Mouse (Mus musculus): Measurements from ENCODE around the gene BC049715. TPM values are rescaled to one million over a fixed set of nuclear protein-coding genes. Genes with fewer than 3 reads are reported as not detected.
"Not testable (repeated sequence)": the region's sequence is repeated elsewhere in the genome, so short reads cannot be mapped to it uniquely, and the experiment has no call there.

Gene BC049715
- polyA plus RNA-seq, 1 experiment from 2014 or later, result 0.59 TPM

DNA sequence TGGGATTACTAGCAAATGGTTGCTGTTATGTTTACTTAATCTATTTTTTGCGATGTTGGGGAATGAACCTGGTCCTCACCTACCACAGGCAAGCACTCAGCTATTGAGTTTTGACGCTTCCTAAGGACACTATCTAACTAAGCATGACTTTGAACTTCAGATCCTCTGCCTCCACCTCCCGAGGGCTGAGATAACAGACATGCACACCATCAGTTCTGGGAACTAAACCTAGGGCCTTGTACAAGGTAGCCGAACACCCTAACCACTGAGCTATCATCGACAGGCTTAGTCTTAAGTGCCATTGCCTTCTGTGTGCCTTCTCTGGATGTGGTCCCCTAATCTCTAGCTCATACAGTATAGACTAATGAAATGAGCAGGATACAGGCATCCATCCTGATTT is 37.9 kb downstream of the BC049715 start:
- Histone ChIP-seq H3K36me3 (ENCODE audit: control insufficient read depth, insufficient read depth) (no peaks in the 10 kb centered on the region), H3K27ac (ENCODE audit: low read length) (no peak overlapping the region), H3K4me3 (ENCODE audit: low read depth, low read length) (no peak overlapping the region), H3K4me1 (ENCODE audit: control insufficient read depth, low read depth, low read length) (peaks cover 6% of the 10 kb centered on the region), H3K4me2 (ENCODE audit: low read depth, low read length) (no peak overlapping the region), H3K9ac (ENCODE audit: low read depth, low read length) (no peak overlapping the region), H3K27me3 (ENCODE audit: control insufficient read depth, insufficient read depth, low read depth, low read length) (no peaks in the 10 kb centered on the region), H3K9me3 (replicated peaks; ENCODE audit: control insufficient read depth, low read length) (no peaks in the 10 kb centered on the region)
- 49% methylated on average over 5 of the region's 5 CpGs for WGBS (ENCODE audit: insufficient replicate concordance)
- peak; percentile 49 for ATAC-seq (ENCODE audit: low read depth)

DNA sequence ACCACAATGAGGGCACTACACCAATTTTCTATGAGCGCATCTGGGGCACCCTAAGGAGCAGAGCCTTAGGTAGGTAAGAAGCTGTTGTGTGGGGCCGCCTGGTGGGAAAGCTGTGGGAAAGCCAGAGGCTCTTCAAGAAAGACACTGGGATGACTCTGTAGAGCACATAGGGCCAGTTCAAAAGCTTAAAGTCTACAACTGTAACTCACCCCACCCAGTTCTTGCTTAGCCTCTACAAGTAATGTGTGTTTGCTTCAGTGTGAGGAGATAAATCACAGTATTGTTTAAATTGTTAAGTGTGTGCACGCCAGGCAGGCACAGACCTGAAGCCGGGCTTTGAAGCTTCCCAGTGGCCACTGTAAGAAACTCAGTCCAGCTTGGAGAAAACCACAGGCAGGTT is 38.7 kb downstream of the BC049715 start:
- WGBS (ENCODE audit: insufficient replicate concordance), result 67% methylated on average over 4 of the region's 4 CpGs

DNA sequence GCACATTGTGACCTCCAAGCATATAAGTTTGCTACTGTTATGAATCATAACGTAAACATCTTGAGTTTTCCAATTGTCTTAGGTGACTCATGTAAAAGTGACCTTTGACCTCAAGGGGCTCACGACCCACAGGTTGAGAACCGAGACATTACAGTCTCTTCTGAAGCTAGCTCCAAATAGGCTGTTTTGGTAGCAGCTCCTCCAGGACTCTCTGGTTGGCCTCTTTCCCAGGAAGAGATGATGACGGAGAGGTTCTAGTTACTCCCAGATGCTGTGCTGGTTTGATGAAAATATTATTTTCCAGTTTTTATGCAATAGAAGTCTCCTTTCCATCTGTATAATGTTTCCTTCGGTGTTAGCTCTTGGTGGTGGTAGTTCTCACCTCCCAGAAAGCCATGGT is 41.5 kb downstream of the BC049715 start:
- Histone ChIP-seq H3K4me3 (ENCODE audit: low read depth, low read length) (no peak overlapping the region), H3K36me3 (ENCODE audit: control insufficient read depth, insufficient read depth) (no peaks in the 10 kb centered on the region), H3K9me3 (replicated peaks; ENCODE audit: control insufficient read depth, low read length) (no peaks in the 10 kb centered on the region), H3K4me1 (ENCODE audit: control insufficient read depth, low read depth, low read length) (no peaks in the 10 kb centered on the region), H3K9ac (ENCODE audit: low read depth, low read length) (no peak overlapping the region), H3K27ac (ENCODE audit: low read length) (no peak overlapping the region), H3K27me3 (ENCODE audit: control insufficient read depth, insufficient read depth, low read depth, low read length) (no peaks in the 10 kb centered on the region), H3K4me2 (ENCODE audit: low read depth, low read length) (no peak overlapping the region)
- WGBS (ENCODE audit: insufficient replicate concordance), result 62% methylated on average over 5 of the region's 5 CpGs
- no peak for ATAC-seq (ENCODE audit: low read depth)

More for the DNA sequence above, 38.7 kb downstream of the BC049715 start:
- no peaks in the 10 kb centered on the region for H3K4me1 ChIP-seq (ENCODE audit: control insufficient read depth, low read depth, low read length)
- no peaks in the 10 kb centered on the region for H3K36me3 ChIP-seq (ENCODE audit: control insufficient read depth, insufficient read depth)
- no peaks in the 10 kb centered on the region for H3K9me3 ChIP-seq (replicated peaks; ENCODE audit: control insufficient read depth, low read length)
- no peak overlapping the region for H3K4me2 ChIP-seq (ENCODE audit: low read depth, low read length)
- no peaks in the 10 kb centered on the region for H3K27me3 ChIP-seq (ENCODE audit: control insufficient read depth, insufficient read depth, low read depth, low read length)
- H3K27ac ChIP-seq (ENCODE audit: low read length), result no peak overlapping the region
- ATAC-seq (ENCODE audit: low read depth), result no peak
- H3K9ac ChIP-seq (ENCODE audit: low read depth, low read length), result no peak overlapping the region
- no peak overlapping the region for H3K4me3 ChIP-seq (ENCODE audit: low read depth, low read length)

DNA sequence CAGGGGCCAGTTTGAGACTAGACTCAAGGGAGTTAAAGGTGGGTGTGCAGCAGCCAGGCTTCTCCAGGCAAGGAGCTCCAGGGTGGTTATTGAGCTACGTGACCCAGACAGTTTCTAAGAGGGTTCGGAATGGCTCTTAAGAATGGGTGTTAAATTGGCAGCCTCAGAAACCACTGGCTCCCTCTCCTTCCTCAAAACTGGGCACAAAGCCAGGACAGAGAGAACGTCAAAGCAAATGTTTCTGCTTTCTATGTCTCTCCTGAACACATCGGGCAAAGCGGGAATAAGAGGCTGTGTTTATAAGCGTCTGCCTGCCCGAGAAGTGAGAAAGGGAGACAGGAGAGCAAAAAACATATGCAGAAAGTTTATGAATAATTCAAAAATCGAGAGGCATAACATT is 47.2 kb downstream of the BC049715 start:
- no peak for ATAC-seq (ENCODE audit: low read depth)
- Histone ChIP-seq H3K4me2 (ENCODE audit: low read depth, low read length) (no peak overlapping the region), H3K27ac (ENCODE audit: low read length) (no peak overlapping the region)

DNA sequence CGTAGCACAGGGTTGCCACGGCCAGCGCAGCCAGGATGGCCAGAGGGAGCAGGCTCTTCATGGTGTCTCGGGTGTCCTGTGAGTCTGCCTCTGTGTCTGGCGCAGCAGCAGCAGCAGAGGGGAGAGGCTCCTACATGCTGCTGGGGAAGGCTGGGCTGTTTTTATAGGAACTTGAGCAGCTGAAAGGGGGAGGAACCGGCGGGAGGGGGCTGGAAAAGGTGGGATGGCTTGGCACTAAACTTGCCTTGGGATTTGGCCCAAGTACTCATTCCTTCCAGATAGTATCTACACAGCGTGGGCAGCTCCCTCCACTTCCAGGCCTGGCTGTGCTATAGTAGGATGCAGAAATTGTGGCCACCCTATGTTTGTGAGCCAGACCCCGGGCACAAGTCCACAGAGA is 48.2 kb downstream of the BC049715 start, which contains the start of gene Mgp:
Mgp (minus strand) TSS at position 154 of the 400 bp plus-strand sequence.
- 50% methylated on average over 9 of the region's 9 CpGs for WGBS (ENCODE audit: insufficient replicate concordance)
- no peak for ATAC-seq (ENCODE audit: low read depth)
- Histone ChIP-seq H3K4me1 (ENCODE audit: control insufficient read depth, low read depth, low read length) (no peaks in the 10 kb centered on the region), H3K27ac (ENCODE audit: low read length) (no peak within 1 kb of the TSS), H3K27me3 (ENCODE audit: control insufficient read depth, insufficient read depth, low read depth, low read length) (no peaks in the 10 kb centered on the region), H3K4me3 (ENCODE audit: low read depth, low read length) (no peak within 1 kb of the TSS), H3K9ac (ENCODE audit: low read depth, low read length) (no peak within 1 kb of the TSS), H3K9me3 (replicated peaks; ENCODE audit: control insufficient read depth, low read length) (no peaks in the 10 kb centered on the region), H3K36me3 (ENCODE audit: control insufficient read depth, insufficient read depth) (no peaks in the 10 kb centered on the region), H3K4me2 (ENCODE audit: low read depth, low read length) (no peak within 1 kb of the TSS)

More for the DNA sequence above, 47.2 kb downstream of the BC049715 start:
- Histone ChIP-seq H3K9ac (ENCODE audit: low read depth, low read length) (no peak overlapping the region), H3K27me3 (ENCODE audit: control insufficient read depth, insufficient read depth, low read depth, low read length) (no peaks in the 10 kb centered on the region), H3K4me1 (ENCODE audit: control insufficient read depth, low read depth, low read length) (no peaks in the 10 kb centered on the region), H3K36me3 (ENCODE audit: control insufficient read depth, insufficient read depth) (no peaks in the 10 kb centered on the region), H3K4me3 (ENCODE audit: low read depth, low read length) (no peak overlapping the region), H3K9me3 (replicated peaks; ENCODE audit: control insufficient read depth, low read length) (no peaks in the 10 kb centered on the region)
- WGBS (ENCODE audit: insufficient replicate concordance), result 57% methylated on average over 8 of the region's 8 CpGs

DNA sequence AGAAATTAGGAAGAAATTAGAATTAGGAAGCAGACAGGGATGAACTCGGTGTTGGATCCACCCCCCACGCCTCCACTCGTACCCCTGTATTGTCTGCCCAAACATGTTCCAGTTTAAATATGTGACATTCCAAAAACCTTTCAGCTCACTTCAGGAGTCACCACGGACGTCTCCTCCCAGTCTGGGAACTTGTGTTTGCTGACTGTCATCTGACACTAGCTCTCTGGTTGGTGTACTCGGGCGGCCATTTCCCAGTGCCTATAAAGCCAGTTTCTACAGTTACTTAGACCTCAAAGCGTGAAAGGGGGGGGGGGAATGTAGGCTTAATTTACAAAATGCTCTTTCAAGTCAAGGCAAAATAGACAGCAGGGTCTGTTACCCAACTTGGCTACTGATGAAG is 54.3 kb downstream of the BC049715 start:
- Histone ChIP-seq H3K4me3 (ENCODE audit: low read depth, low read length) (no peak overlapping the region), H3K4me1 (ENCODE audit: control insufficient read depth, low read depth, low read length) (no peaks in the 10 kb centered on the region), H3K27ac (ENCODE audit: low read length) (no peak overlapping the region), H3K36me3 (ENCODE audit: control insufficient read depth, insufficient read depth) (no peaks in the 10 kb centered on the region), H3K4me2 (ENCODE audit: low read depth, low read length) (no peak overlapping the region), H3K27me3 (ENCODE audit: control insufficient read depth, insufficient read depth, low read depth, low read length) (no peaks in the 10 kb centered on the region), H3K9ac (ENCODE audit: low read depth, low read length) (no peak overlapping the region), H3K9me3 (replicated peaks; ENCODE audit: control insufficient read depth, low read length) (no peaks in the 10 kb centered on the region)
- WGBS (ENCODE audit: insufficient replicate concordance), result 60% methylated on average over 8 of the region's 8 CpGs
- ATAC-seq (ENCODE audit: low read depth), result no peak

DNA sequence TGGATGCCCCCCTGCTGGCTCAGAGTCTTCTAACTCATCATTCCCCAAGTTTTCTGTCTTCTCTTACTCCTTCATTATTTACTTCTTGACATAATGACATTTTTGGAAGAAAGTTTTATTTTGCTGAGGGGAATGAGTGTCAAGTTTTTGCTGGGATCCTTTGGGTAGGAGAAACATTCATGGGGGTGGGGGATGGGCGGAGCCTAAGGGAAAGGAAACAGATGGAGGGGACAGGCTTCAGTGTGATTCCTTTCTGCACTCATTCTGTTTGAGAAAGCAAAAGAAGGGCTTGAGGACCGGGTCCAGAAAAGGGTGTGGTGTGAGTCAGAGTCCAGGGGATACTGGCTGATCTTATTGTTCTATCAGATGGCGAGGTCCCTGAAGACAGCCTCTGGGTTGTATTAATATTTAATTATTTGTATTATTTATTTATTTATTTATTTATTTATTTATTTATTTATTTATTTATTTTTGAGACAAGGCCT is 56.0 kb downstream of the BC049715 start:
- Histone ChIP-seq H3K4me3 (ENCODE audit: low read depth, low read length) (no peak overlapping the region), H3K4me1 (ENCODE audit: control insufficient read depth, low read depth, low read length) (no peaks in the 10 kb centered on the region), H3K36me3 (ENCODE audit: control insufficient read depth, insufficient read depth) (no peaks in the 10 kb centered on the region), H3K9me3 (replicated peaks; ENCODE audit: control insufficient read depth, low read length) (no peaks in the 10 kb centered on the region), H3K4me2 (ENCODE audit: low read depth, low read length) (no peak overlapping the region), H3K9ac (ENCODE audit: low read depth, low read length) (no peak overlapping the region), H3K27ac (ENCODE audit: low read length) (no peak overlapping the region), H3K27me3 (ENCODE audit: control insufficient read depth, insufficient read depth, low read depth, low read length) (no peaks in the 10 kb centered on the region)
- ATAC-seq (ENCODE audit: low read depth), result no peak
- WGBS (ENCODE audit: insufficient replicate concordance), result 46% methylated on average over 3 of the region's 3 CpGs

DNA sequence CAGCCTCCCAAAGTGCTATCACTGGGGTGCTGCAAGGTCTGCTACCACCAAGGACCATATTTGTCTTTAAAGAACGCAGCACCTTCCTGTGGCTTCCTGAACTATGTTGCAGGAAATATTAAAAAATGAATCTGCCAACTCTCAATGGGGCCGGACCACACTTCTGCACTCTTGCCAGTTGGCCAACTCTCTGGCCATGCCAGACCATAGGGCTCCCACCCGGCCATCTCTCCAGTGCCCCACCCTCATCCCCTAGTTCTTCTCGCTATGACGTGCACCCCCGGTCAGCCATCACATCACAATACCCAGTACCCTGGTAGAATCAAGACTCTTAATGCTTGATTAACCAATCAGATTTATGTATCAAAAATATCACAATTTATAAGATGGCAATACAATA is 56.5 kb downstream of the BC049715 start:
- Histone ChIP-seq H3K4me1 (ENCODE audit: control insufficient read depth, low read depth, low read length) (no peaks in the 10 kb centered on the region), H3K27ac (ENCODE audit: low read length) (no peak overlapping the region), H3K9ac (ENCODE audit: low read depth, low read length) (no peak overlapping the region), H3K4me3 (ENCODE audit: low read depth, low read length) (no peak overlapping the region), H3K9me3 (replicated peaks; ENCODE audit: control insufficient read depth, low read length) (no peaks in the 10 kb centered on the region), H3K4me2 (ENCODE audit: low read depth, low read length) (no peak overlapping the region), H3K27me3 (ENCODE audit: control insufficient read depth, insufficient read depth, low read depth, low read length) (no peaks in the 10 kb centered on the region), H3K36me3 (ENCODE audit: control insufficient read depth, insufficient read depth) (no peaks in the 10 kb centered on the region)
- WGBS (ENCODE audit: insufficient replicate concordance), result 68% methylated on average over 6 of the region's 6 CpGs
- no peak for ATAC-seq (ENCODE audit: low read depth)

DNA sequence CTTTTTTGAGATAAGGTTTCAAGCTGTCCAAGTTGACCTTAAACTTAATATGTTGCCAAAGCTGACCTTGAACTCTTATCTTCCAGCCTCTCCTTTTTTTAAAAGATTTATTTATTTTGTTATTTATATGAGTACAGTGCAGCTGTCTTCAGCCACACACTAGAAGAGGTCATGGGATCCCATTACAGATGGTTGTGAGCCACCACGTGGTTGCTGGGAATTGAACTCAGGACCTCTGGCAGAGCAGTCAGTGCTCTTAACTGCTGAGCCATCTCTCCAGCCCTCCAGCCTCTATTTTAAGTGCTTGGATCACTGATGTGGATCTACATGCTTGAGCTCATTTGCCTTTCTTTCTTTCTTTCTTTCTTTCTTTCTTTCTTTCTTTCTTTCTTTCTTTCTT is 57.3 kb downstream of the BC049715 start:
- H3K27ac ChIP-seq (ENCODE audit: low read length); H3K27me3 ChIP-seq (ENCODE audit: control insufficient read depth, insufficient read depth, low read depth, low read length); H3K4me3 ChIP-seq (ENCODE audit: low read depth, low read length); H3K4me2 ChIP-seq (ENCODE audit: low read depth, low read length); H3K4me1 ChIP-seq (ENCODE audit: control insufficient read depth, low read depth, low read length); H3K36me3 ChIP-seq (ENCODE audit: control insufficient read depth, insufficient read depth); H3K9me3 ChIP-seq (replicated peaks; ENCODE audit: control insufficient read depth, low read length); ATAC-seq (ENCODE audit: low read depth); H3K9ac ChIP-seq (ENCODE audit: low read depth, low read length): not testable (repeated sequence)
- 47% methylated on average over 1 of the region's 1 CpGs for WGBS (ENCODE audit: insufficient replicate concordance)

All from liver, embryonic 16.5 days (tissue).